Mouse (Mus musculus): Measurements from ENCODE around the gene Gnao1.
A peak's percentile ranks its signal among the peaks of the same experiment; 100 is the strongest.

The Gnao1 gene

GRCm38 (mm10) chr8:93998961-93999360 lies 189.2 kb downstream of the Gnao1 start:
- DNase-seq (ENCODE audit: low spot score in 2 of 2) = no peak

DNA sequence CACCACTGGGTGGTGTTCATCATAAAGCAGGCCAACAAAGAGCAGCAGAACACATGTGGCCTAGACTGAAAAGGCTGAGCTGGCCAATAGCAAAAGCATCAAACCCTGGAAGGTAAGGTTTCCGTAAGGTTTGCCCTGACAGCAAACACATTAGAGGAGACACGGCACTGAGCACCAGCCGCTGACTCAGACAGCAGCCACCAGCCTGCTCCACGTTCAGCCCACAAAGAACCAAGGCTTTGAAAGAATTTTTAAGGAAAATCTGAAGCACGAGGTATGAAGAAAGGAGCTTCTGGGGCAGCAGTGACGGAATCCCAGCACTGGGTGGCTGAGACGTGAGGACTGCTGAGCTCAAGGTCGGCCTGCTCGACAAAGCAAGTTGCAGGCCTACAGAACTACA lies 194.4 kb downstream of the Gnao1 start:
- DNase-seq (ENCODE audit: low spot score in 2 of 2) = no peak

DNA sequence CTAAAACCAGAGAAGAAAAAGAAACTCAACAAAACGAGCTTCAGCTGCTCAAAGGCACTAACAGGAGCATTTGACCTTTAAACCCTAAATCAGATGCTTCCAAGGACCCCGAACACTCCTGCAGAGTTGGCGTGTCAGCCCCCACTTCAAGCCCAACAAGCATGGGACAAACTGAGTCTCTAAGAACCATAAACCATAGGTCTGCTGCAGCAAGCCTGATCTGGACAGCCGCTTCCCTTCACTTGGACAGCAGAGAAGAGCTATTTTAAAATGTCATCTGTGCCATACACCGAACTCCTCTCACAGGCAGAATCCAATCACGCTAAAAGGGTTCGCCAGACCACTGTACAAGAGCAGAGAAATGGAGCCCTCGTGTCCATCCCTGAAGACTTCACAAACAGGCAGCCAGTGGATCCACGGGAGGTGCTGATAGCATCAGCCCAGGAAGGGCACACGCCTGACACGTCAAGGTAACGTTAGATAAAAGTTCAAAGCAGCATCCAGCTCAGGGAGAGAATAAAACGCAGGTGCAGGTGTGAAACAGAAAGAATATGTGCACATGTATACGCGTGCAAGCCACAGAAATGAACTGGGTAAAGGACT lies 199.6 kb downstream of the Gnao1 start:
- no peak for DNase-seq (ENCODE audit: low spot score in 2 of 2)

DNA sequence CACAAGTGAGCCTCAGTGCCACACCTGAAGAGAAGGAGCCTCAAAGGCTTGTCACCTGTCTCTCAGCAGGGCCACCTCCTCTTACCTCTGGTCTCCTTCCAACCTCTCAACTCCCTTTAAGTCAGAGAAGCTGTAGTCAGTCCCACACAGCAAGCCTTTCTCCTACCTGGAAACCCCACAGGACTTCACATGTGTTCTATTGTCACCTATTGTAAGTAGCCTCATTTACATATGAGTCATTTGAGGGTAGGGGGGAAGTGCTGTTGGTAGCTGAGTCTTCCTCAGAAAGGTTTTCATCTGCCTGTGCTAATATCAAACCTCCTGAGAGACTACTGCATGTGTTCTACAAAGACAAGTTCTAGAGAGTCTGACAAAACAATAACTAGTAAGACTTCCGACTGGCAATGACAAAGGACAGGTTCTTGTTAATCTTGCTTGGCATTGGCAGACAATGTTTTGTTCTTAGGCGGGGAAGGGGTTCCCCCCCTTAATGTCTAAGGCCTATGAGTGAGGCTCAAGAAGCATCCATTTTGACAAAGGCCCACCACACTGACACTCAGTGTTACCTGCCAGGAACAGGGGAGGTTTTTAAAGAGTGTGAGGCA lies 200.4 kb downstream of the Gnao1 start:
- DNase-seq (ENCODE audit: low spot score in 2 of 2) = no peak

- no peak for DNase-seq (ENCODE audit: low spot score in 2 of 2)
These were observed 201.6 kb downstream of the Gnao1 start for GRCm38 (mm10) chr8:94011076-94012012.

GRCm38 (mm10) chr8:94012013-94012951 lies 202.5 kb downstream of the Gnao1 start, which contains the start of gene Amfr:
TSS of gene Amfr (minus strand) at chr8:94012842.
- peak in 1 of 2 experiments; percentile 25 for DNase-seq (ENCODE audit: low spot score in 2 of 2)

DNA sequence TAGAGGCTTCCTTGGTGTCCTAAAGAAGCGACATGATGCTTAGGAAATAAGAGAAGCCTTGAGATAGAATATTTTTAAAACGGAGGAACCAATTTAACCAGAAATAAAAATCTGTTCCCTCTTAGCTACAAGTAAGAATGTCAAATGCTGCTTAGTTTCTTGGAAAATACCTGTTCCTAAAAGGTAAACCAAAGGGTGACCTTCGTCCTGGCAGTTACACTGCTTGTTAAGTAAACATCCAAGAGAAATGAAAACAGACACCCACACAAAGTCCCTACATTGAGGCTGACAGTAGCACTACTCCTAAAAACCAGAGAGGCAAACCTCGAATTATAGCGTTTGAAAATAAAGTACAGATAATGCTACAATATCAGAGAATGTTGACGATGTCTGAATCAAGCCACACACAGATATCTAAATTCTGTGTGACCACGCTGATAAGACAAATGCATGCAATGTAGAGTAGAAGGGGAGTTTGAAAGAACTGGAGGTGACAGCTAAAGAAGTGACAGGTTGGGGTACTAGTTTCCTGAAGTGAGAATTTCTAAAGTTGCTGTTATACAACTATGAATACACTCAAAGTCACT lies 203.4 kb downstream of the Gnao1 start:
- no peak for DNase-seq (ENCODE audit: low spot score in 2 of 2)
